Mouse (Mus musculus): ENCODE measurements around the gene Akt1. TPM values are rescaled to one million over a fixed set of nuclear protein-coding genes. Genes with fewer than 3 reads are reported as not detected.

Akt1 gene
- polyA plus RNA-seq (2017; shearing (Covaris generic)) = 10 to 100 TPM; 14.6 to 18.4 TPM

DNA sequence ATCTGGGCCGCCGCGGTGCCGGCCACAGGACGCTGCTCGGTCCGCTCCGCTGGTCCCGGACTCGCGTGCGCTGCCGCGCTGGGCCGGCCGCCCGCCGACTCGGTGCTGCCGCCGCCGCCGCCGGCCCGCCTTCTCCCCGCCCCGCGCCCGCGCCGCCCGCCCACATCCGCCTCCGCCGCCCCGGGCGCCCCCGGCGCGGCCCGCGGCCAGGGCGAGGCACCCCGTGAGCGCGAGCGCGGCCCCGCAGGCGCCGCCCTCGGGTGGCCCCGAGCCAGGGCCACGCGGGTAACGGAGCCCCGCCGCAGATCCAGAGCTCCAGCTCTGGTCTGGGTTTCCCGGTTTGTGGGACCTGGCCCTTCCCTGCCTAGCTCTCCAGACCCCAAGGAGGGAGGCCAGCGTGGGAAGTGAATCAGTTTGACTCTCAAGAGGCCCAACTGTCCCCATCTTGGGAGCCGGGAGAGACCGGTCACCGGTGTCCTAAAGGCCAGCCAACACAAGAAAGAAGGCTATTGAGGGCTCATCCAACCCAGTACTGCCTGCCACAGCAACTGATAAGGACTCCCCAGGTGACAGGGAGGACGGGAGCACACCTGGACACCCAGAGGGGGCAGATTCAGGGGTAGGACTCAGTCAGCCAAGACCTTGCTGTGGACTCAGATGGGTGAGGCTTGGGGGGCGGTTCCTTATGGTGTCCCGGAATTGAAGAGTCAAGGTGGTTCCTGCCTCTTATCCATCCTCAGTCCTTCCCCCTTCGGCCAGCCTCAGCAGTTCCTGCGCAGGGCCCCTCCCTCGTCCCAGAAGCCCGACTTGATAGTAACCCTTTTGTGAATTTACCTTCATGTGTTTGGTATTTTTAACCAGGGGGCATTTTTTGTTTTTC, at the start of gene Akt1:
Akt1 (minus strand) TSS at position 753 of the 880 bp plus-strand sequence.
- ATAC-seq = peak; percentile 35

DNA sequence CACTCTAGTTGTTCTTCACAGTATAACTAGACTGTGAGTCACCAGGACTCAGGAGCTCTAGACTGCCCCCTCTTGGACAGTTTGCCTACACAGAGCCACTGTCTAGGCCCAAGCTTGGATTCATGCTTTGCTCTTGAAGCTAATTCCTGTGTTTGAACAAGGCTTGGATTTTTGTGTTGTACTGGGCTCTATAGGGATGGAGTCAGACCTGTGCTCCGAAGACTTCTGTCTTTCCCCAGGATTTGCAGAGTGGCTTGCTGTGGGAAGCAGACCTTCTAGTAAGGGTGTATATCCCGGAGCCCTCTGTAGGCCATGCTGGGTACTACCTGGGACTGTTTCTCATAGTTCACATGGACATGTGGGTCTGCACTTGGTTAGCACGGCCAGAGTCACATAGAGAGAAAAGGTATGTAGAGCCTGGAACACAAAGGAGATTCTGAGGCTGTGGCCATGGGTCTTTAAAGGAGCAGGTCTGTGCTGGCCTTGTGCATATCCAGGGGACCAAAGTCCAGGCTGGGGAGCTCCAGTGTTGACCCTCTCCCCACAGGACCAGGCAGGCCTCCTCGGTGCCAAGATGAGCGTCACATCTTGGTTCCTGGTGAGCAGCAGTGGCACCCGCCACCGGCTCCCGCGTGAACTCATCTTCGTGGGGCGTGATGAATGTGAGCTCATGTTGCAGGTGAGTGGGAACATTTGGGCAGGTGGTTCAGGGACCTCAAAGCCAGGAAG, 49.6 kb upstream of the Akt1 start:
- peak; percentile 71 for ATAC-seq

DNA sequence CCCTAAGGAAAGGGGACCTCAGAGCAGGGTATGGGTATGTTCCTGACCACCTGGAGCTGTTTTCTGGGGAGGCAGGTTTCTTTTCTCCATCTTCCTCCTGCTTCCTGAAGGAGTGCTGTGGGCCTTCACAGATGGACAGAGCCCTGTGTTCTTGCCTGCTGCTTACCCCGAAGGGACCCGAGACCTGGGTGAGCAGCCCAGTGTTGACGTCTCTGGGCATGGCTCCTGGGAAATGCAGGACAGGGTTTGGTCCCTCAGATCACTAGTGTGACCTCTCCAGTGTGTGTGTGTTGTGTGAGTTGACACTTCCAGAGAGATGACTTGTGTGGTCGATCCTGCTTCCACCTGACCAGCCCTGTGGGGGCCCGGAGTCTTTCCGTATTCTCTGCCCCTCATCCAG, 48.8 kb upstream of the Akt1 start:
- no peak for ATAC-seq

DNA sequence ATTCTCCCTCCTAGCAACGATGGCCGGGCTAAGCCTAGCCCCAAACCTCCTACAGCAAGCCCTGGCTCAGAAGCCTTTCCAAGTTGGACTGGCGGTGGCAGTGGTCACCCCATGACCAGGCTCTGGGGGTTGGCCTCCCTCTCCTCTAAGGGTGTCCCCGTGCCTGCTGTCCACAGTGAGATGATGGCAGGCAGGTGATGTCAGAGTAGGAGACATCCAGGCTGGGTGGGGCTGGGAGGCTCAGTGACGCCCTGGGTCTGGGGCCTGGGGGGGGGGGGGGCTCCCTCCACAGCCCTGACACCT, 48.3 kb upstream of the Akt1 start:
- no peak for ATAC-seq

DNA sequence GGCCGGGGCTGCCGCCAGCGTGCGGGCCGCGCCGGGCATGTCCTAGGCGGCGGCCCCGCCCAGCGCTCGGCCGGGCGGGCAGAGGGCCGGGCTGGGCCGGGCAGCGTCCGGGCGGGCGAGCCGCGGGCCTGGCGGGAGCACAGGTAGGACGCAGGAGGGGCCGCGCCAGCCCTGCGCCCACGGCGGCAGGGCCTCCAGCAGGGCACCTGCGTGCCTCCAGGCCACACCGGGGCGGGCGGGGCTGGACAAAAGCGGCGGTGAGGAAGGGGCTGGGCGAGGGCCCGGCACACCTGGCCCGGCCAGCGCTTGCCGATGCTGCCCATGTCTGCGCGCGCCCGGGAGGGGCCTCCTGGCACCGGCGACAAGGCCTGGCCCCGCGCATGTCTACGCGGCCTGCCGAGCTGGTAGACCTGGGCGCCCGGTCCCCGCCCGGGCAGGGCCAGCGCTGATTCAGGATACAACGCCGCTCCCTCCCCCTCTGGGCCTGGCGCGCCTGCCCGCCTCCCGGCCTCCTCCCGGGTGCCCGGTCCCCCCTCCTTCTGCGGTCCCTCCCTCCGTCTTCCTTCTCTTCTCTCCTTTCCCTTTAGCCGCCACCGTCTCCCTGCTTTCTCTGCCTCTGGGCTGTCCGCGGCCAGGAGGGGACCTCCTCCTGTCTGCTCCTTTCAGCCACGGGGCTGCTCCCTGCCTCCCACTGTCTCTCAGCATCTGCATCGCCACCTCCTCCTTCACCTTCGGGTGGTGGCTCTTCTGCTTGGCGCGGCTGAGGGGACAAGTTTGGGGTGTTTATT, 47.8 kb upstream of the Akt1 start:
- peak; percentile 43 for ATAC-seq

DNA sequence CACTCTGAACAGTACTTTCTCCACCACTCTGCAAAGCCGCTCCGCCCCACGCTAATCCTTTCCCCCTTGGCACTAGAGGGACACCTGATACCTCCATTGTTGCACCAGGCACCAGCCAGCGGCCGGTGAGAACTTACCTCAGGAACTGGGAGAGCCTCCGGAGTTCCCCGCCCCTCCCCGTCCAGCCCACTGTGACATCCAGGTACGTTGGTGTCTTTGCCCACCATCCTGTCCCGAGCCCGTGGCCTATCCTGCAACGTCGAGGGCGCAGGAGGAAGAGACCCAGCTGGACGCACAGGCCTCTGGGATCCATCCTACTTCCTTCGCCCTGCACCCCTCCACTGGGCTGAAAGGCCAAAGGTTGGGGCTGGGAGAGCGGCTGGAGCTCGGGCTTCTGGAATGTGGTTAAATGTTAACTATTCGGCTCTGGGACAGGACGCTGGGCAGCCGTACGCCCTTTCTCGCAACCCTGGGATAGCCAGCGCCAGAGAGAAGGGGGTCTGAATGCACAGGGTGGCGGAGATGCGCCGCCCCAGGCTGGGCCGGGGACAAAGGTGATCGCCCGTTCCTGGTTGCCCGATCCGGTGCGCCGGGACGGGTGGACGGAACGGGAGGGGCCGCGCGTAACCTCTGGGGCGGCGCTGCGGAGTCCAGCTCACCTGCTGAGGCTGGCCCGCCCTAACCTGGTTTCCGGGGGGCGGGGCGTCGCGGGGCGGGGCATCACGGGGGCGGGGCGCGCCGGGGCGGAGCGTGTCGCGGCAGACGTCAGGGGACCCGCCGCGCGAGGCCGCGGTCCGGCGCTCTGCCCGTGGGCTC, 46.9 kb upstream of the Akt1 start:
- peak; percentile 56 for ATAC-seq

DNA sequence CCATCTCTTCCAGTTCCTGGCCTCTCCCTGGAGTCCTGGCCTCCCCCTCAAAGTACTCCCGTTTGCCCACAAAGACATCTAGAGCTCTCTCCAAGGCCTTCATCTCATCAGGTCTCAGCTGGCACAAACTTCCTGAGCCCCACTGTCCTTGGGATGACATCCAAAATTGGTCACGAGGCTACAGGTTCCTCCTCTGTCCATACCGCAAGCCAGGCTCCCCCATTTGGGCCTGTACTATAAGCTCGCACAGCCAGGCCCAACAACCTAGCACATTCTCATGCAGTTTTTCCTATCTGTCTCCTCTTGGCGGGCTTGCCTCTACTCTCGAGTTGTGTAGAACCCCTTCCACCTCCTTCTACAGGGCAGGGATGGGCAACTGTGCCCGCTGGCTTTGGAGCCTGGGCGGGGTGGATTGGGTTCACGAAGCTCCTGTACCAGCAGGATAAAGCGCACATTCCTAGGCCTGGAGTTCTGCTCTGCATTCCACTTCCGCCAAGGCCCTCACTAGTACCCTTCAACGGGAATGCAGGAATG, 46.3 kb upstream of the Akt1 start:
- ATAC-seq = no peak

DNA sequence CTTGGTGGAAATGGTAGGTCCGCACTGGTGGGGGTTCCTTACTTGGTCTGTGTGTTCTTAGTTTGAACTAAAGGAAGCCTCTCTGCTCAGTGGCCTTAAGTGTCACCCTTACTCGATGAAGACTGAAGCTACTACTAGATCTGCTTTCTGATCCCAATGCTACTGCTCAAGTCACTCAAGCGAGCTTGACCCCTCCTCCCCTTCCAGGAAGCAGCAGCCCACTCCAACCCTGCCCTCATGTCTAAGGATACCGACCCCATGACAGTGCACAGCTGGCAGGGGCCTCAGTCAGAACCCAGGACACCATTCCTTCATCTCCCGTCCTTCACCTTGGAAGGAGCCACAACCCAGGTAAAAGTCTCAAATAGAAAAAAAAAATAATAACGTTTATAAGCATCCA, 45.5 kb upstream of the Akt1 start, which contains the start of gene Cep170b:
Cep170b (plus strand) TSS at position 240 of the 400 bp plus-strand sequence.
- no peak for ATAC-seq

DNA sequence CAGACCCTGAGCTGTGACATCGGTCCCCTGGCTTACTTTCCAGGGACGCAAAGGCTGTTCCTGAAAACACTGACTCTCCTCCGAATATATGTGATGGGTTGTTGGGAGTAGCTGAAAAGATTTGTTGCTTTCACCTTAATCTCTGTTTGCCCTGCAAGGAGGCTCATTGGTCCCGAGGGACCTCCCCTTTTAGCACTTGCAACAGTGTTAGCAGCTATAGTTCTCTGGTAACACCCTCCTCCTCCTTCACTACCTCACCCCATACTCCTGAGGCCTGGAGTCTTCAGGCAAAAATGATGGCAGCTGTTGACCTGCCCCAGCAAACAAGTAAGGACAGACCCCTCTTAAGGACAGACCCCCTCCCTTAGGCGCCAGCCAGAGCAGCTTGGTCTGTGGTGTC, 44.3 kb upstream of the Akt1 start:
- no peak for ATAC-seq

DNA sequence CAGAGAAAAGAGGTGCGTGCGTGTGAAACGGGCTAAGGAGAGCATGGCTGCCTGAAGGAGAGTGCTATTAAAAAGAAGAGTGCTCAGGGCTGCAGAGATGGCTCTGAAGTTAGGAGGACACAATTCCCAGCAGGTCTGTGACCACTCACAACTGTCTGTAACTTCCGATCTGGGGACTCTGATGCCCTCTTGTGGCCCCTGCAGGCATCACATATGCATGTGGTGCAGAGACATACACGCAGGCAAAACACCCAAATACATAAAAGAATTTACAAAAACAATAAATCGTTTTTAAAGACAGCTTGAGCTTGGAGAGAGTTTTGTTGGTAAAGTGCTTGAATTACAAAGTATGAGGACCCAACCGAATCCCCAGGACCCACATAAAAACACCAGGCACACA, 42.5 kb upstream of the Akt1 start:
- ATAC-seq = peak; percentile 42

DNA sequence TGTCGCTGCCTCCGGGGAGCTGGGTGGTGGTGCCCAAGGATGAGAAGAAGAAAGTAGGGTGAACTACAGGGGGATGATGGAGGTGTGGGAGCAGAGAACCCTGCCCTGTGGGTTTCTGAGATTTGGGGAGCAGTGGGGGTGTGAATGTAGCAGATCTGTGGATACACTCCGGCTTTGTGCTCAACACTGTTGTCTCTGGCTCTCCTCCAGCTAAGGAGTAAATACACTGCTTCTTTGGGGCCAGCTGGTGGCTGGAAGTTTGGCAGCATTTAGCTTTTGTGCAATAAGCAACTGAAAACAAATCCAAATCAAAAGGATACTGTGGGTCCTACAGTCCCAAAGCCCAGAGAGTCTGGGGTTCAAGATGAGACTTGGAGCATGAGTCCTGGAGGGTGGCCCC, 39.3 kb upstream of the Akt1 start:
- no peak for ATAC-seq

DNA sequence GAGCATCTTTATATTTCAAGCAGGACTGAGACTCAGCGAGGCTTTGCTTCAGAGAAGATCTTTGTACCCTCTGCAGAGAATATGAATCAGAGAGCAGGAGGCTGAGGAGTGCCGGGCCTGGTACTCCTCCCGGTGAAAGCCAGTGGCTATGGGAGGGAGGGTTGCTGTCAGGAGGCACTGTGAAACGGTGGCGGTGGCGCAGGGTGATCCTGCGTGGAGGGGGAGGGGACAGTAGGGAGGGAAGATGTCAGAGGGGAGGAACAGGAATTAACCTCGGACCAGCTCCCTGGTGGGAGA, 32.8 kb upstream of the Akt1 start:
- no peak for ATAC-seq

DNA sequence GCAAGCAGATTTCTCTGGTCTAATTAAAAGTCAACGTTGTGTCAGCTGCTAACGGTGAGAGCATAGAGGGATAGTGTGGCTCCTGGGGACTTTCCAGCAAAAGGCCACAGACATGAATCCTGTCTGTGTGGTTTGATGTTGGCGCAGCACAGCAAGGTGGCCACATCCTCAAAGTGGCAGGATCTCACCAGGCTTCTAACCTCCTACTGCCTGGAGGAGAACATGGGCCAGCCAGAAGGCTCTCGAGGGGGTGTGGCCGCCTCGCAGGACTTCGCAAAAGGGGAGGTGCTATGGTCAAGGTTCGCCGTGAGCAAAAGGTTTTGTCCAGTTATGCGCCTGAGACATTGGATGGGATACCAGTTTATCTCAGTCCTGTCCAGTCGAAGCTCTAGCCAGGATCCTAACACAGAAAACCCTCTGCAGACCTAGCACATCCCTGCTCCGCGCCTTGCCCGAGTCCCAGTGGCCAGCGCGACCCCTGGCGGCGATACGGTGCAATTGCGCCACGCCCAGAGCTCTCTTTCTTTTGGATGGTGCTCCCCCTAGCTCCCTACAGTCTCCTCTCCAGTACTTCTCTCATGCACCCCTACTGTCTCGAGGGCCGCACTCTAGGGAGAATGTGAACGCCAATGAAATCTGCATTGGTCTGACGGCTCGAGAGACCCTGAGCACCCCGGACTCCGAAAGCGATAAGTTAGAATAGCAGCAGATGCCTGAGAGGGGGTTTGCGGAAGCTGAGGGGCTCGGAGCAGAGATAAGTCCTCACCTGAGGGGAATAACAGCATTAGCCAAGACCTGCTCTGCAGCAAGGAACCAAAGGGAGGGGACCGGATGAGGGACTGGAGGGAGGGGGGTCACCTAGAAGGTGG, 32.3 kb upstream of the Akt1 start:
- peak; percentile 83 for ATAC-seq

DNA sequence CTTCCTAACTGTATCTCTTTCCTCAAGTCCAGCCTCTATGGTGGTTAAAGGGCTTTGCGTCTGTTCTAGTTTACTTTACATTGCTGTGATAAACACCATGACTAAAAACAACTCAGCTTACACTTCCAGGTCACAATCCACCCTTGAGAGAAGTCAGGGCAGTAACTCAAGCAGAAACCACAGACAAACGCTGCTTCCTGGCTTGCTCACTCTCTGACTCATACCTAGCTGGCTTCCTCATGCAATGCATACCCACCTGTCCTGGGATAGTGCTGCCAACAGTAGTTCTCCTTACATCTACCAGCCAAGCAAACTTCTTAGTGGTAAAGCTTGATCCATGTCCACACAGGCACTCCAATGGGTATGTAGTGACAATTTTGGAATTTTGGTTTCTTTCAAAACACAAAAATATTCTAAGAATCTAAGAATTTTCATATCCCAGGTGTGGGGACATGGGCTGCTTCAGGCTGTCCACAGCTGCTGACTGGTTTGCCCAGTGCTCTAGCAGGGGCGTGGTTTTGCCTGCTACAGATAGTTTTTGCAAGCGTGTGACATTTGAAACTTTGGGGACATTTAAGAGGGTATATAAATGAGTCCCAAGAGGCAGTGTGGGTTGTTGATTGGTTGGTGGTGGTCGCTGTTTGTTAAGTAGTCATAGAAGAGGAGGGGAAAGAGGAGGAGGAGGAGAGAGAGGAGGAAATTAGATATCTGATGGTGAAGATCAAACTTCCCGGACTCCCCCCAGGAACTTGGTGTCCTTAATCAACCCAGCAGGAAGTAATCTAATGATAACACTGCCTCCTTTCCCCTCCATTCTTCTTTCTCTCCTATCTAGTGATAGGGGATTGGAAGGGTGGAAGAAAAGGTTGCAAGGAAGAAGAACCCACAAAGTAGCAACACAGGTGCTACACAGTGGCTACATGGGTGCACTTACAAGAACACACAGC, 28.0 kb upstream of the Akt1 start:
- peak; percentile 49 for ATAC-seq

DNA sequence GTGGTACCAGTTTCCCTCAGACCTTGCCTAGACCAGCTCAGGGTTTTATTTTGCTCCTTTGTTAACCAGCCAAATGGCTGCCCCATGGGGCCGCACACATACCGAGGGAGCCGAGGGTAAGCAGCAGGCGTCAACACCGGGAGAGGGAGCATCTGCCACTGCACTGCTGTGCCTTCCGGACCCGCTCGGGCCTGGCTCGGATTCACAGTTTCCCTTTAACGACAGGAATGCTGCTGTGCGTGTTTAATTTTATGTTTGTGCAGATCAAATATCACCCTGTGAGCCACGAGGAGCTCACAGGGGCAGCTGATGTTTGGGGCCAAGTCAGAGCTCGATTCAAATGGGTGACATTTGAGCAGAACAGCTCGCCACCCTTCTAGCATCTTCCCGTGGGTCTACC, 25.8 kb upstream of the Akt1 start:
- no peak for ATAC-seq

DNA sequence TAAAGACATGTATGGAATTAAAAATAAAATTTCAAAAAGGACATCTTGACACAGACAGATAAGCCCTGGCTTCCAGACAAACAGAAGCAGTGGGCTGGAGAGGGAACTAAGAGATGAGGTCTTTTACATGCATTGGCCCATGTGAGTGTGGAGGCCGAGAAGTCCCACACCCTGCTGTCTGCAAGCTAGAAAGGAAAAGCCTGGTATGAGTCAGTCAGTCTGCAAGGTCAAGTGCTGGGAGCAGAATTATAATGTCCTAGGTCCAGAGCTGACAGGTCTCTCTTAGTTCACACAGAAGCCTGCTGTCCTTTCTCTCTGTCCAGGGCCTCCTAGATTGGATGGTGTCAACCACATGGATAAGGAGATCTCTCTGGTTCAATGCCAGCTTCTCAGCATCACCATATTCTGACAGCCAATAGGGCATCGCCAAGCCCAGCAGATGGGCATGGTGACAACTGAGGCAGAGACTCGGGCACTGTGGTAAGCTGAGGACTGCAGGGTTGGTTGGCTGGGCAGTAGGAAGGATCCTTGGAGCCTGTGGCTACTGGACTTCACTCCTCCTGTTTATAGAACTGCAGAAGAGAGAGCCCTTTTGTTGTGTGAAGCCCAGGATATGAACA, 22.2 kb upstream of the Akt1 start:
- ATAC-seq = no peak

DNA sequence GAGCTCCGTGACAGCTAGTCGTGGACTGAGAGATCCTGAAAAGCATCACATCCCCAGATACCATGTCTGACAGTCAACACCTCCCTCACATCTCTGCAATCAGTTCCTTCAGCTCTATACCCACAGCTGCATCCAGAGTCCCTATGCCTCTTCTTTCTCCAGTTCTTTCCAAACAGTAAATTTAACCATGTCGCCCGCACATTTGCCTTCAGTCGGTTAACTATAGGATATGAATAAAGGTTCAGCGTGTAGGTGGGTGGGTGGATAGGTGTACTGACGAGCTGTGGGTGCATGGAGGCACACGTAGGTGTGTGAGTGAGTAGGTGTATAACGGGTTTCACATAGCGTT, 19.4 kb upstream of the Akt1 start:
- peak; percentile 23 for ATAC-seq

DNA sequence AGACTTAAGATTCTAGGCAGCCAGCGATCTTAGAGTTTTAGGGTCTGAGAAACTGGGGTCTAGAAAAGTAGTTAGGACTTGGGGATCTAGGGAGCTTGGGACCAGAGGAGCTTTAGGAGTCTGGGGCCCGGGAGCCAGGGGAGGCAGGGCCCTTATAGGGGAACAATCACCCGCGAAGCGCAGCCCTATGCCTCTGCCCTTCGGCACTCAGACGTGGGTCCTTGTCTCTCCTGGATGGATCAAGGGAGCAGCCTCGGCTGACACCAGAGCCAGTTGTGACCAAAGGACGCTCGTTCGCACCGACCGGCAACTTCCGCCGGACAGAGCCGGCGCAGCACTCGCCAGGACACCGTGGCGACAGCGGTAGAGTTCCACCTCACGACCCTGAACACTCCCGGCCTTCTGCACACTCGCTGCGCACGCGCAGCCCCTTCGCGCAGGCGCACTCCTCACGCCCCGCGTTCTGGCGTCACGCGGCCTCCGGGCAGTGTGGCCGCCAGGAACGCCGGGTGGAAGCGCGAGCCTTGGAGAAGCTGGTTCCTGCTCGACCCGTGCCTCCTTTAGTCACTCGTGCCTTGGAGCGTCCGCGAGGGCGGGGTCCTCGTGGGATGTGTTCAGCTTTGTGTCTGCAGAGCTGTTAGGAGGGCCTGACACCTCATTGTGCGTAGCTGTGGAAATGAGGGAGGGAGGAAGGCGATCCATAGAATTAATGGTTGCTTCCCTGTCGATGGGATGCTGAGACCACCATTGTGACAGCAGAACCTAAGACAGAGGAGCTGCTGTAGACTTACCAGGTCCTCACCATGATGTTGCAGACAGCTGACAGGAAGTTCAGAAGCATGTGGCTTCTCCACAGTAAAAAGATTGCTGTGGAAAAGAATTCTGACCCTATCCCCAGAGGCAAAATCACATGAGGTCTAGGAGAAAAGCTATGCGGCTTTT, 18.8 kb upstream of the Akt1 start:
- ATAC-seq = peak; percentile 87

DNA sequence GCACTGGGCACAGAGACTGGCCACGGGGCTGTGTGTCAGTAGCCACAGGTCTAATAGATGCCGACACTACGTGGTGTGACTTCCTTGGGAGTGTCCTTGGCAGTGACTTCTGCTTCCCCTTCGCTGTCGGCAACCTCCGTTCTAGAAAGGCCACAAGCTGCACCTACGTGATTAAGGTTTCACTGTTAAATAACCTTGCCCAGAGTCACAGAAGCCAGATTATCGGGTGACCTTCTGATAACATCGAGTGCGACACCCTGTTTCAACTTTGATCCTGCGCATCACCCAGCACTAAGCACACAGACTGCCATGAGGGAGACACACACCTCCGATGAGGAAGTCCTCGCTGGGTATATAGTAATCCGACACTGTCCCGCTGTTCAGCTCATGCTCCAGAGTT, 13.8 kb upstream of the Akt1 start:
- peak; percentile 35 for ATAC-seq

Data from CD4-positive, CD25-positive, alpha-beta regulatory T cell, adult 4 months (primary cell).